Mouse (Mus musculus) urinary bladder, postnatal 10 days (tissue): ENCODE data around the gene Ephb2.

ENCODE experiments used
- DNase-seq: peaks from one replicate; pipeline ENCODE4 v3.0.0; 2022; ENCODE audit warnings: low spot score

Ephb2 gene

GRCm38 (mm10) chr4:136701236-136701635, 134.6 kb downstream of the Ephb2 start:
- no peak for DNase-seq

GRCm38 (mm10) chr4:136699084-136699450, 136.7 kb downstream of the Ephb2 start:
- no peak for DNase-seq

GRCm38 (mm10) chr4:136698404-136699083, 137.2 kb downstream of the Ephb2 start:
- DNase-seq = no peak

- no peak for DNase-seq
These were observed 138.5 kb downstream of the Ephb2 start for GRCm38 (mm10) chr4:136697325-136697724.

- no peak for DNase-seq
These were observed 139.3 kb downstream of the Ephb2 start for GRCm38 (mm10) chr4:136696381-136696925.

- no peak for DNase-seq
These were observed 140.1 kb downstream of the Ephb2 start for GRCm38 (mm10) chr4:136695696-136696095.

- DNase-seq = no peak
These were observed 145.8 kb downstream of the Ephb2 start for GRCm38 (mm10) chr4:136690034-136690433.

- no peak for DNase-seq
These were observed 147.7 kb downstream of the Ephb2 start for GRCm38 (mm10) chr4:136688113-136688512.

GRCm38 (mm10) chr4:136685431-136685869, 150.3 kb downstream of the Ephb2 start:
- DNase-seq = no peak

- no peak for DNase-seq
These were observed 151.3 kb downstream of the Ephb2 start for GRCm38 (mm10) chr4:136684485-136684884.

- no peak for DNase-seq
These were observed 155.1 kb downstream of the Ephb2 start for GRCm38 (mm10) chr4:136680641-136681040.

- DNase-seq = no peak
These were observed 156.6 kb downstream of the Ephb2 start for GRCm38 (mm10) chr4:136679221-136679620.

- peak; percentile 62 for DNase-seq
These were observed 157.3 kb downstream of the Ephb2 start for GRCm38 (mm10) chr4:136678480-136678879.

GRCm38 (mm10) chr4:136675439-136675838, 160.3 kb downstream of the Ephb2 start:
- no peak for DNase-seq

GRCm38 (mm10) chr4:136672335-136673090, 163.3 kb downstream of the Ephb2 start:
- no peak for DNase-seq

GRCm38 (mm10) chr4:136667757-136668156, 168.0 kb downstream of the Ephb2 start:
- no peak for DNase-seq

GRCm38 (mm10) chr4:136666002-136666401, 169.8 kb downstream of the Ephb2 start:
- DNase-seq = no peak

GRCm38 (mm10) chr4:136665068-136665467, 170.7 kb downstream of the Ephb2 start:
- no peak for DNase-seq

GRCm38 (mm10) chr4:136657914-136658313, 177.9 kb downstream of the Ephb2 start:
- no peak for DNase-seq

- no peak for DNase-seq
These were observed 182.0 kb downstream of the Ephb2 start for GRCm38 (mm10) chr4:136653692-136654234.

GRCm38 (mm10) chr4:136653019-136653418, 182.8 kb downstream of the Ephb2 start:
- no peak for DNase-seq

GRCm38 (mm10) chr4:136652528-136652910, 183.3 kb downstream of the Ephb2 start:
- DNase-seq = no peak
